Mouse (Mus musculus) cerebellum, adult 9-11 months (tissue): ENCODE measurements at regions not wholly inside any gene's neighbourhood (a gene's known extent, or its start where the extent isn't known, plus 50 kb on each side); places are given as distances from the start of the nearest gene placed in this dataset.

Experiments used
- DNase-seq: peaks from one replicate; pipeline ENCODE4 v3.0.0; 2022

DNA sequence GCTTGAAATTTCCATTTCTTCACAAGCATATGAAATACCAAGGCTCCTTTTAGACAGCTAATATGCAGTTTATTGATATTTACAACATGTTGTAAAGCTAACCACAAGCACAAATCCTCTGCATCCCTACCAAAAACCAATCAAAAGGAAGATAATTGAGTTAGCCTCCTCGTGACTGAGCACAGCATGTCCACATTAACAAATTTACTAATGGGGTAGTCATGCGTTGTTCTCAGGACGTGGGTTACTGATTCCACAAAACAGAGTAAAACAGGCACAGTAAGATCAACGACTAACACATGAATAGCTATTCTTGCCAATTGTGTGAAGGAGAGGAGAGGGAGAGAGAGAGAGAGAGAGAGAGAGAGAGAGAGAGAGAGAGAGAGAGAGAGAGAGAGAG is 169.3 kb upstream of the Lyplal1 start:
- no peak for DNase-seq

DNA sequence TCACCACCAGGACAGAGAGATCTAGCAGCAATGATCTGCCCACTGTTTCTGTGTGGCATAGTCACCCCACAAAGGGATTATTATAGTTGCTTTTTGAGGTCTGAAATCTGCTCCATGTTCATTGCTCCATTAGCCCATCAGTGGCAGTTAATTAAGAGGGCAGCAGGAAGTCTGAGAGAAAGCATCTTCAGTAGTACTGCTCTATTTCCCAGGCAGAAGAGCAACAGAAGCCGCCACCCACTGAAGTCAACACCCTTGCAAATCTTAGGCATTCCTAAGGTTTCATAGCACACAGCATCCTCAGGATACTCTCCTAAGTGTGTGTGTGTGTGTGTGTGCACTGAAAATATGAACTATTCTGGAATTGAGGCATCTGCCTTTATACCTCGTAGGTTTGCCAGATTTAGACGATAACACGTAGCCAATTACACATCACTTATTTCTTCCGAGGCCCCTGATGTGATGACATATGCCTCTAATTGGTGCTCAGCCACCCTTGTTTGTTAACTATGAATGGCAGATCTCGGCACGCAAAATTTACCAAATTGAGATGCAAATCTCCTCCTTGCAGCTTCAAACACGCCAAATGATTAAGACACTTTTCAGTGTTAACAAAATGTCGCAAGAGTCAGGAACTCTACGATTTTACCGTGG is 161.0 kb upstream of the Lyplal1 start:
- no peak for DNase-seq

GRCm38 (mm10) chr1:186271436-186271835 is 154.3 kb upstream of the Lyplal1 start:
- no peak for DNase-seq

GRCm38 (mm10) chr1:186267317-186267716 is 150.2 kb upstream of the Lyplal1 start:
- DNase-seq = no peak

- no peak for DNase-seq
Measured at GRCm38 (mm10) chr1:186264639-186265038, 147.5 kb upstream of the Lyplal1 start.

GRCm38 (mm10) chr1:186263955-186264354 is 146.8 kb upstream of the Lyplal1 start:
- no peak for DNase-seq

GRCm38 (mm10) chr1:186263196-186263595 is 146.1 kb upstream of the Lyplal1 start:
- no peak for DNase-seq

GRCm38 (mm10) chr1:186262040-186262439 is 144.9 kb upstream of the Lyplal1 start:
- DNase-seq = no peak

- DNase-seq = no peak
Measured at GRCm38 (mm10) chr1:186261326-186261833, 144.3 kb upstream of the Lyplal1 start.

DNA sequence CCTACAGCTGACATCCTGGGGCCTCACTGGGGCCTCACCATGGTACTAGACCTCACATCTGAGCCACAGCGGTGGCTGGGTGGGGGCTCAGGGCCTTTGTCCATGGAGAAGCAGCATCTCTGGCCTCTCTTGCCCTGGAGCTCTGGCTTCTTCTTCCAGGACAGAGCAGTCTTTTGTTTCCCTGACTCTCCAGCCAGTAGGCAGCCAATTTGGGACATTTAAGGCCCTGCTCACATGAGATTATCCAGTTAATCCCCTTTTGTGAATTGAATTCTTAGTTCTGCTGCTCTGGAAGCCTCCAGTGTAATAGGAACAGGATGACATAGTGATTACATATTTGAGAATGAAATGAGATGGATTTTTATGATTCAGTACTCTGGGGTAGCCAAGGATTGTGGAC is 140.5 kb upstream of the Lyplal1 start:
- DNase-seq = no peak

DNA sequence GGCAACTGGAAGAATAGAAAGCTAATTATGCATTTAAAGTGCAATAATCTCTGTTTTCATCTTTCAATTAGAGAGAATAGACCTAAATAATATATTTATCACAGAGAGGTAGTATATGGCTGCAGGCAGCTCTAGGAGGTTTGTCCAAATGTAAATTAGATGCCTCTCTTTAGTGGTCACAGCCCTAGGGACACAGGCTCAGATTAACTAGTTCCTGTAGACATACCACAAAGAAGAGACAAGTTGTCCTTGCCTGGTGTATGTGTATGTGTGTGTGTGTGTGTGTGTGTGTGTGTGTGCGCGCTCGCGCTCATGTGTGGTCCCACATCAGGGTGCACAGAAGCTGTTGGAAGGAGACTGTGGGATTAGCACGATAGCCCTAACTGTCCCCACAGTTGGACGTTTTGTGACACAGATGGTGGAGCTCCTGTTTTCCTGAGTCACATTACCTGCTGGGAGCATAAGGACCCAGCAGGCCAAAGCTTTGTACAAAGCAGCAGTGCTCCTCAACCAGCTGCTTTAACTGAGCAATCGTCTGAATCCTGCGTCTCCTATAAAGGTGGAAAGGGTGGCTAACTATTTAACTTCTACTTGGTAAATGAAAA is 138.5 kb upstream of the Lyplal1 start:
- DNase-seq = no peak

GRCm38 (mm10) chr1:186254500-186254899 is 137.4 kb upstream of the Lyplal1 start:
- DNase-seq = no peak

DNA sequence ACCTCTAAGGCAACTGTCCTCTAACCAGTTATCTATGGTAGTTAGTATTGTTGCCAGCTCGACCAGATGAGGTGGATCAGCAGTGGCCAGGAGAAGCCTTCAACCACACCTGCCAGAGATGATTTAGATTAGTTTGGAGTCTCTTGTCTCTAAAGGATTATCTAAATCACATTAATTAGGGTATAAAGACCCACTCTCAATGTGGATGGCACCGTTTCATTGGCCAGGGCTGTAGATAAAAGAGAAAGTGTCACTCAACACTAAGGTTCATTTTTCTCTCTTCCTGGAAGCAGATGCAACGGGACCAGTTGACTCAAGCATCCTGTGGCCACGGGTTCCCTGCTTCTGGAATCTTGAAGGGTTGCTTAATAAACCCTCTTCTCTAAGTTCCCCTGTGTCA is 135.4 kb upstream of the Lyplal1 start:
- no peak for DNase-seq

DNA sequence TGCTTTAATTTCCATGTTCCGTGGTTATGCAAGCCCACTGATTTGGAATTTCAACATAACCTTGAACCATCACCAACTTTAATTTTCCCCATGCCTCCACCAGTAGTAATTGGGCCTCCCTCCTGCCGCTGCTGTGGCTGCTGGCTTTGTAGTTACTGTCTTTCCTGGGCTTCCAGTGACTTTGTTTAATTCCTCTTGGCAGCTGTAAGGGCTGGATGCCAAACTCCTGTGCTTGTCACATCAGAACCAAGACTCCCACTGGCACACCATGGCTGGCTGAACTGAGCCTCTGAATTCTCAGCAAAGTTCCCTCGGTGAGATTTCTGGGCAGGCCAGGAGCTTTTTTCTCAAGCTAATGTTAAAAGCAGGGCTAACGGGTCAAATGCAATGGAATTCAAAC is 133.2 kb upstream of the Lyplal1 start:
- no peak for DNase-seq

DNA sequence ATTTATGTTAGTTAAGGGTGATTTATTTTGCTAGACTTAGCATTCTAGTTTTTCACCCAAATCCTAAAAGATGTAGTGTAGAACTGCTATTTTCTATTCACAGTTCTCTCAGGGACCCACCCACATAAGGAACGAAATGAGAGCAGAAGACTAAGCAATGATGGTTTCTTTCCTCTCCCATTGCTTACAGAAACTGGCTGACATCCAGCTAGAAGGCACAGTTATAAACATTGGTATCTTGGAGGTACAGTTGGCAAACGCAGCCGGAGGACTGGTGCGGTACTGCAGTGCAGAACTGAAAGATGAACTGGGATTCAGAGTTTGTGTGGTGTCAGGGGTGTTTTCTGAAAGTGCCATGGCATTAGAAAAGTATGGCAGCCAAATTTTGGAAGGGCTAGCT is 132.1 kb upstream of the Lyplal1 start:
- DNase-seq = no peak

- DNase-seq = no peak
Measured at GRCm38 (mm10) chr1:186245723-186246440, 128.8 kb upstream of the Lyplal1 start.

- no peak for DNase-seq
Measured at GRCm38 (mm10) chr1:186241112-186241511, 124.0 kb upstream of the Lyplal1 start.

- DNase-seq = no peak
Measured at GRCm38 (mm10) chr1:186237556-186237955, 120.4 kb upstream of the Lyplal1 start.

GRCm38 (mm10) chr1:186236267-186237020 is 119.3 kb upstream of the Lyplal1 start:
- DNase-seq = no peak

DNA sequence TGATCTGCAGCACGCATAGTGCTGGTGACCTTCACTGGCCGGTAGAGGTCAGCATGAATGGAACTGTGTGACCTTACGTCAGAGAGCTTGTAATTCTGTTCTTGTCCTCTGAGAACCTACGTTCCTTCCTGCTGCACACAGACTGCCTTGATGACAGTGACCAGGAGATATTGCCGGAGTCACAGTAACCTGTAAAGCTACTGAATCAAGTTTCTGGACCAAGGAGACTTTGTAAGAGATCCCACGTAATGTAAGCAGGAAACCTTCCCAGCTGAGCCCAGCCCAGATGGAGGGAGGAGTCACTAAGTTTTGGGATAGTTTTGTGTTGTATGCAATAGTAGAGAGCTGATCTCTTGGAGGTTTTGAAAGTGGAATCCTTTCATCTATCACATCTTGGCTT is 117.4 kb upstream of the Lyplal1 start:
- DNase-seq = no peak

DNA sequence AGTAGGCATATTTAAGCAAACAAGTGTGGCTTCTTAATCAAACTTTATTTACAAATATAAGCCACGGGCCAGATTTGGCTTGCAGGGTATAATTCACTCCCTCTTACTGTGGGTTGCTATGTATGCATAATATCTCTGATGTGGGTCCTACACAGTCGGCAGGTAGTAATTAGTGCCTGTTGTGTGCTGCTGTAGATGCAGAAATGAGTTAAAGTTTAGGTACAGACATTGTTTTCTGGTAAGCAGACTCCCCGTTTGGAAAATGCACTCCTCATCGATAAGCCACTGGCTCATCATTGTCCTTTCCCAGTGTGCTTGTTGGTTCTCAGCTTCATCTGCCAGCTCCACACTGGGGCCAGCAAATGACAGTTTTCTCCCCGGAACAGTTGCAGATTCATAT is 113.4 kb upstream of the Lyplal1 start:
- DNase-seq = no peak

DNA sequence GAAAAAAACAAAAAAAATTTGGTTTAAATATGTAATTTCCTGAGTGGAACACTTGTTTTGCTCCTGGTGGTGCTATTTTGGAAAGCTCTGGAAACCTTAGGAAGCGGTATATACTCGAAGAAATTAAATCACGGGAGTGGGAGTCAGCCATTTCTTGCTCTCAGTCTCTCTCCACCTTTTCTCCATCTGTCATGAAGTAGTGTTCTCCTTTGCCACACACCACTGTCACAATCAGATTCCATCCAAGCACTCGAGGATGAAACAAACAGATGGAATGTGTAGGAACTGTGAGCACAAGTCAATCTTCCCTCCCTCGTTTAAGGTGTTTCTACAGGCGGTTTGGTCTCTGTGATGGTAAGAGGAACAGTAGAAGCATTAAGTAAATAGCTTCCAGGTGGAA is 112.7 kb upstream of the Lyplal1 start:
- no peak for DNase-seq

- DNase-seq = no peak
Measured at GRCm38 (mm10) chr1:186228396-186228795, 111.3 kb upstream of the Lyplal1 start.
